Mouse (Mus musculus): ENCODE measurements at regions not wholly inside any gene's neighbourhood (a gene's known extent, or its start where the extent isn't known, plus 50 kb on each side); places are given as distances from the start of the nearest gene placed in this dataset.

DNA sequence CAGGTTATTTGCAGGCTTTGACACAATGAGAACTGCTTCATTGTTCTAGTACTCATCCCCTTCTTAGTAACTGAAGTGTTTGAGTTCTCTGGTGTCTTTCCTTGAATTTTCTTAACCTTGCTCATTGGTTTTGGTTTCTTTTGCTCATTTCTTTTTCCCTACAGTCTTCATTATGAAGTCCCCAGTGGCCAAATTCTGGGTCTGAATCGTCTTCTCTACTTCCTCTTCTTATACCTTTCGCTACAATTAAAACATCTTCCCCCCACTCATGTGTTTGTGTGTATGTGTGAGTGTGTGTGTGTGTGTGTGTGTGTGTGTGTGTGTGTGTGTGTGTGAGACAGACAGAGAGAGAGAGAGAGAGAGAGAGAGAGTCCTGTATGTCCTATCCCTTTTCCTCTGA lies 79.2 kb upstream of the Wls start:
- Histone ChIP-seq H3K27ac (ENCODE audit: low read length) (no peak overlapping the region), H3K4me3 (ENCODE audit: low read depth, low read length) (no peak overlapping the region), H3K9me3 (replicated peaks; ENCODE audit: control insufficient read depth, low read length) (no peaks in the 10 kb centered on the region), H3K36me3 (ENCODE audit: control insufficient read depth, insufficient read depth) (no peaks in the 10 kb centered on the region), H3K9ac (ENCODE audit: low read depth, low read length) (no peak overlapping the region), H3K4me2 (ENCODE audit: low read depth, low read length) (no peak overlapping the region), H3K4me1 (ENCODE audit: control insufficient read depth, low read depth, low read length) (no peaks in the 10 kb centered on the region), H3K27me3 (ENCODE audit: control insufficient read depth, insufficient read depth, low read depth, low read length) (no peaks in the 10 kb centered on the region)
- no peak for ATAC-seq (ENCODE audit: low read depth)
- 51% methylated on average over 2 of the region's 2 CpGs for WGBS (ENCODE audit: insufficient replicate concordance)

DNA sequence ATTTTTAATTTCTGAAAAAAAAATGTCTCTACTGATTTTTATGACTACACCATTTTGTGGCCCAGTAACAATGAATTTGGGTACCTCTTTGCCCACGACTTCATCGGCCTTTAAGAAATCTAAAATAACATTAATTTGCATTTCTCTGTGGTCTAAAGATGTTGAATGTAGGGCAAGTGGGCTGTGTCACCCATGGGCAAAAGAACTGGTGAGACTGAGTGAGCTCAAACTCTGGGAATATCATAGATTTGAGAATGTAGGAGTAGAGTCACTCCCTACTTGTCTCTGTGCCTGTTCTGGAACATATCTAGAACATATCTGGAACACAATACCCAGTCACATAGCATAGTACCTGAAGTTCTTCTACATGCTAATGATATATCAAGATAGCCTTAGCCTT lies 78.5 kb upstream of the Wls start:
- Histone ChIP-seq H3K36me3 (ENCODE audit: control insufficient read depth, insufficient read depth) (no peaks in the 10 kb centered on the region), H3K27ac (ENCODE audit: low read length) (no peak overlapping the region), H3K9me3 (replicated peaks; ENCODE audit: control insufficient read depth, low read length) (no peaks in the 10 kb centered on the region), H3K27me3 (ENCODE audit: control insufficient read depth, insufficient read depth, low read depth, low read length) (no peaks in the 10 kb centered on the region), H3K4me1 (ENCODE audit: control insufficient read depth, low read depth, low read length) (no peaks in the 10 kb centered on the region), H3K9ac (ENCODE audit: low read depth, low read length) (no peak overlapping the region), H3K4me3 (ENCODE audit: low read depth, low read length) (no peak overlapping the region), H3K4me2 (ENCODE audit: low read depth, low read length) (no peak overlapping the region)
- ATAC-seq (ENCODE audit: low read depth) = no peak
- 68% methylated on average over 2 of the region's 2 CpGs for WGBS (ENCODE audit: insufficient replicate concordance)

DNA sequence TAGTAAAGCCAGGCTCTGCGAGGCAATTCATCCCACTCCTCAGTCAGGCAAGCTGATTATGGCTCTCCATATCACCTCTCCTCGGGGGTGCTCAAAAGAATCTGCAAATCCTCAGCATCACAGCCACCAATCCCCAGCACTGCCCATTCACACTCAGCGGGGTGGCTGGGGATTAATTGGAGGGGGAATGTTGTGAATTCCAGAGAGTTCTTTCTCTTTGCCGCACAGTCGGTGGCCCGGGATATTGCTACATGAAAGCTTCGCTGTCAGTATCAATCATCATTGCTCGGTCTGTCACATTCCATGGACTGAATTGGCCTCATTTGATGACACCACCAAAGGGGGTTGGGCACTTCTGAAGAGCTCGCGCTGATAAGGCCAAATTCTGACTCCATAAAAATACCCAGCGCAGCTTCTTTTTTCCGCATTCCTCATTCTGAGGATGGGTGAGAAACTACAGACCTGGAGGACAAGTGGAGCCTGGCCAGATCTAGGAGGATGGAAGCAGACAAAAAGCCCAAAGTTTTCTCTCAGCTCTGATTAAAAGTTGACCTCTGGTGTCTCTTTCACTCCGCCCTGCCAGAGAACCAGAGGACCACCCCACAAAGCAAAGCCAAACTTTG lies 57.1 kb upstream of the Wls start:
- Histone ChIP-seq H3K4me2 (ENCODE audit: low read depth, low read length) (no peak overlapping the region), H3K4me3 (ENCODE audit: low read depth, low read length) (no peak overlapping the region), H3K27ac (ENCODE audit: low read length) (no peak overlapping the region), H3K9ac (ENCODE audit: low read depth, low read length) (no peak overlapping the region), H3K4me1 (ENCODE audit: control insufficient read depth, low read depth, low read length) (no peaks in the 10 kb centered on the region), H3K27me3 (ENCODE audit: control insufficient read depth, insufficient read depth, low read depth, low read length) (no peaks in the 10 kb centered on the region; the same call in 1 of the 2 replicates), H3K36me3 (ENCODE audit: control insufficient read depth, insufficient read depth) (no peaks in the 10 kb centered on the region), H3K9me3 (replicated peaks; ENCODE audit: control insufficient read depth, low read length) (no peaks in the 10 kb centered on the region)
- no peak for ATAC-seq (ENCODE audit: low read depth)
- 8% methylated on average over 13 of the region's 13 CpGs for WGBS (ENCODE audit: insufficient replicate concordance)

DNA sequence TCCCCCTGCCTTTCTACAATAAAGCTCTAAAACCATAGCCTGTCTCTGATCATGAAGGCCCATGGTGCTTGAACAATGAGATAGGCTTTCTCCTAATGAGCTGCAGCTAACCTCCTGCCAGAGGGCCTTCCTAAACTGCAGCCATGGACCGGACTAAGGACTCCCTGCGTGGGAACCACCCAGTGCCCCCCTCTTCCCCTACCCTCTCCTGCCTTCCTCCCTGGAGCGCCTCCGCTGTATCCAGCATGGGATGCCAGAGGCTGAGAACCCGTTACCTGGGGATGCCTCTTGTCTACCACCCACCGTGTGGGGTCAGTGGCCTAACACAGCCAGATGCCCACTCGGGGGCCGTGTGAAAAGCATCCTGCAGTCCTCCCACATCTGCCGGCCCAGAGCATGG lies 51.7 kb upstream of the Wls start:
- ATAC-seq (ENCODE audit: low read depth) = no peak

More for the DNA sequence above, 51.7 kb upstream of the Wls start:
- Histone ChIP-seq H3K36me3 (ENCODE audit: control insufficient read depth, insufficient read depth) (no peaks in the 10 kb centered on the region), H3K4me2 (ENCODE audit: low read depth, low read length) (no peak overlapping the region), H3K9me3 (replicated peaks; ENCODE audit: control insufficient read depth, low read length) (no peaks in the 10 kb centered on the region), H3K27ac (ENCODE audit: low read length) (no peak overlapping the region), H3K9ac (ENCODE audit: low read depth, low read length) (no peak overlapping the region), H3K27me3 (ENCODE audit: control insufficient read depth, insufficient read depth, low read depth, low read length) (no peaks in the 10 kb centered on the region), H3K4me1 (ENCODE audit: control insufficient read depth, low read depth, low read length) (no peaks in the 10 kb centered on the region), H3K4me3 (ENCODE audit: low read depth, low read length) (no peak overlapping the region)
- WGBS (ENCODE audit: insufficient replicate concordance) = 58% methylated on average over 9 of the region's 9 CpGs

Measured in liver, embryonic 16.5 days (tissue).